Mouse (Mus musculus): ENCODE results near the gene Caps2. TPM values are rescaled to one million over a fixed set of nuclear protein-coding genes. Genes with fewer than 3 reads are reported as not detected.

Gene Caps2
- total RNA-seq, 2 experiments from 2014 or later, result not detected

Other genes starting within 250 kb of the Caps2 start
- 10 to 100 TPM; 27.6 to 28.6 TPM for gene Krr1, start 191.0 kb upstream of the Caps2 start, total RNA-seq (2021)
- gene Glipr1, start 161.0 kb upstream of the Caps2 start, total RNA-seq (2021), result 1 to 10 TPM; 1.5 to 2.4 TPM
- gene Glipr1l1, start 103.4 kb upstream of the Caps2 start, total RNA-seq (2021), result not detected
- not detected for gene Glipr1l2, start 80.3 kb upstream of the Caps2 start, total RNA-seq (2021)
- not detected for gene Glipr1l3, start 3.3 kb upstream of the Caps2 start, total RNA-seq (2021)
- under 1 TPM; 0.54 to 0.85 TPM for gene Kcnc2, start 107.5 kb downstream of the Caps2 start, total RNA-seq (2021)